Comparison of ENCODE assay signal across 8 mouse cellular contexts in the genomic region with DNA sequence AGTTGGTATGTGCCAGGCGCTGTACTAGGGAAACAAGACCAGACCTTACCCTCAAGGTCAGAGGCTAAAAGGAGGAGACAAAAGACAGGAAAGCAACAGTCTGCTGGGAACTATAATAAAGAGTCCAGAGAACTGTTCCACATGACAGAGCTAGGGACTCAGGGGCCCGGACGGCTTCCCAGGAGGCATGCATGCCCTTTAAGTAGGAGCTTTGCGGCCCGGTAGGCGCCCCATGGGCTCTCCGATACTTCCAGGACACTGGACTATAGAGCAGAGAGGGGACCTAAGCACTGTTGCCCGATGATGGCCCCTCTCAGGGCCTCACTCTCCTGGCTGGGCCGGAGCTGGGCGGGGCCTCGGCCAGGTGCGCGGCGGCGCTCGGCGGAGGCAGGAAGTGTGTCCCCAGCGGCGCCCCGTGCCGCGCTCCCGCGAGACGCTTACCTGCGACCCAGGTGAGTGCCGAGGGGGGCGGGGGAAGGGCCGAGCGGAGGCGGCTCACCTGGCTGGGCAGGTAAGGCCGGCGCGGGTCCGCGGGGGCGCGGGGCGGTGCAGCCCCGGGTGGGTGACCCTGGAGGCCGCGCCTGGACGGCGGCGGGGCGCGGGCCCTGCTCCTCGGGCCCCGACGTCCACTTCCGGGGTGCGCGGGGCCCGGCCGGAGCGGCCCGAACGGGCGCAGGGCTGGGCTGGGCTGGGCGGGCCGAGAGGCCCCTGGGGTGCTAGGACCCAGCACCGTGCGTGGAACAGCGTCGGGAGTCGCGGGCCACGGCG. TPM values are rescaled to one million over a fixed set of nuclear protein-coding genes. Genes with fewer than 3 reads are reported as not detected.
DNase-seq lines count a peak whose midpoint lies in the region; ATAC-seq lines count a peak whose summit lies in the region.

Kdf1 (plus strand) TSS at position 363 of the 768 bp plus-strand sequence.

- intact Hi-C loops in gastrocnemius, postnatal 14 days (cut with DNase I; ENCODE audit: low total_unique reads), result no loop called here

- H3K36me3 ChIP-seq in erythroblast, embryonic 14.5 days (ENCODE audit: control insufficient read depth), result no peaks in the 10 kb centered on the region
- H3K36me3 ChIP-seq in forebrain, embryonic 10.5 days (replicated peaks), result no peaks in the 10 kb centered on the region
- H3K36me3 ChIP-seq in kidney, embryonic 16.5 days (ENCODE audit: insufficient read depth, low read length), result no peaks in the 10 kb centered on the region

- ATAC-seq in erythroblast, adult 5-6 weeks (replicated peaks; ENCODE audit: low FRiP score, poor library complexity, severe bottlenecking), result no peak
- peak; percentile 91 for ATAC-seq in kidney, embryonic 16.5 days (ENCODE audit: low FRiP score, low TSS enrichment)
- ATAC-seq in cerebellum, adult (ENCODE audit: insufficient number of reproducible peaks, low FRiP score, low TSS enrichment), result no peak

- no peaks in the 10 kb centered on the region; the same call in 1 of the 2 replicates for H3K9me3 ChIP-seq in erythroblast, embryonic 14.5 days (ENCODE audit: control insufficient read depth, low read length)
- no peaks in the 10 kb centered on the region for H3K9me3 ChIP-seq in forebrain, embryonic 10.5 days
- no peaks in the 10 kb centered on the region for H3K9me3 ChIP-seq in kidney, embryonic 16.5 days (ENCODE audit: low read length)

- DNase-seq in forebrain, embryonic 10.5 days (ENCODE audit: extremely low spot score, low spot score), result no peak
- peak; percentile 73 for DNase-seq in lung, postnatal 10 days
- peak; percentile 54 to 71 for DNase-seq in urinary bladder, postnatal 4 days (ENCODE audit: low spot score in 2 of 2)
- no peak for DNase-seq in gastrocnemius, postnatal 14 days

- WGBS in forebrain, embryonic 10.5 days, result 4% methylated on average over 49 of the region's 69 CpGs
- 2% methylated on average over 62 of the region's 69 CpGs for WGBS in kidney, embryonic 16.5 days

- peaks cover 46% of the 10 kb centered on the region for H3K27me3 ChIP-seq in erythroblast, embryonic 14.5 days (ENCODE audit: control insufficient read depth)
- peaks cover 60% of the 10 kb centered on the region for H3K27me3 ChIP-seq in forebrain, embryonic 10.5 days (ENCODE audit: poor library complexity, severe bottlenecking)
- peaks cover 29% of the 10 kb centered on the region for H3K27me3 ChIP-seq in kidney, embryonic 16.5 days (ENCODE audit: insufficient read depth, low read length)

- H3K27ac ChIP-seq in forebrain, embryonic 10.5 days, result peak within 1 kb of the TSS; percentile 67; the same call in 1 of the 2 replicates
- H3K27ac ChIP-seq in kidney, embryonic 16.5 days (ENCODE audit: low read length), result peak within 1 kb of the TSS; percentile 59

- H3K4me3 ChIP-seq in erythroblast, embryonic 14.5 days (replicated peaks), result peak within 1 kb of the TSS; percentile 52
- peak within 1 kb of the TSS; percentile 50 for H3K4me3 ChIP-seq in forebrain, embryonic 10.5 days
- peak within 1 kb of the TSS; percentile 59 for H3K4me3 ChIP-seq in kidney, embryonic 16.5 days (ENCODE audit: low read length)

- H3K9ac ChIP-seq in kidney, embryonic 16.5 days (replicated peaks; ENCODE audit: low read length), result peak within 1 kb of the TSS; percentile 78

- peaks cover 2% of the 10 kb centered on the region; the same call in 1 of the 2 replicates for H3K4me1 ChIP-seq in erythroblast, embryonic 14.5 days (ENCODE audit: control insufficient read depth)
- peaks cover 9% of the 10 kb centered on the region for H3K4me1 ChIP-seq in forebrain, embryonic 10.5 days
- H3K4me1 ChIP-seq in kidney, embryonic 16.5 days (ENCODE audit: insufficient read depth, low read length), result peaks cover 4% of the 10 kb centered on the region; the same call in 1 of the 2 replicates

- H3K4me2 ChIP-seq in kidney, embryonic 16.5 days (replicated peaks; ENCODE audit: low read depth, low read length), result peak within 1 kb of the TSS; percentile 57

RNA-seq across cellular contexts. Expression of gene Kdf1, which starts in this region (rescaled TPM):
- not detected in 2 replicates for polyA plus RNA-seq in erythroblast, embryonic 14.5 days (2012)
- not detected in 2 replicates for total RNA-seq in erythroblast, adult 5-6 weeks (2015; ENCODE audit: low replicate concordance)
- not detected in 2 replicates for total RNA-seq in erythroblast, adult 5-6 weeks (2017; ENCODE audit: low replicate concordance)
- polyA plus RNA-seq in forebrain, embryonic 10.5 days (2016; fragmentation: Nextera tagmentation; extraction: Ambion mirVana), result 4.1 and 4.8 TPM in 2 replicates
- polyA plus RNA-seq in kidney, embryonic 16.5 days (2015; fragmentation: Nextera tagmentation; extraction: Ambion mirVana), result 26.9 and 29.6 TPM in 2 replicates
- not detected for total RNA-seq in gastrocnemius, postnatal 14 days (2021)

Comparison
In these comparisons a context has a peak if more than half of its experiments do, and no peak if none do; other contexts are left out.
1. DNase-seq: peak in lung, postnatal 10 days (single experiment) and urinary bladder, postnatal 4 days (2 of 2); none in forebrain, embryonic 10.5 days (single experiment) and gastrocnemius, postnatal 14 days (single experiment).
2. Peak in every context shown above with its lines, with median percentiles within 50 percentile points of each other: H3K4me3 ChIP-seq.